Mouse (Mus musculus) spleen, postnatal 10 days (tissue): ENCODE data around the gene Auh.

Experiments
- DNase-seq, 2 experiments: peaks; one replicate each; pipeline ENCODE4 v3.0.0; 2021 to 2022; ENCODE audit warnings: low spot score in 2 of 2

Gene Auh

DNA sequence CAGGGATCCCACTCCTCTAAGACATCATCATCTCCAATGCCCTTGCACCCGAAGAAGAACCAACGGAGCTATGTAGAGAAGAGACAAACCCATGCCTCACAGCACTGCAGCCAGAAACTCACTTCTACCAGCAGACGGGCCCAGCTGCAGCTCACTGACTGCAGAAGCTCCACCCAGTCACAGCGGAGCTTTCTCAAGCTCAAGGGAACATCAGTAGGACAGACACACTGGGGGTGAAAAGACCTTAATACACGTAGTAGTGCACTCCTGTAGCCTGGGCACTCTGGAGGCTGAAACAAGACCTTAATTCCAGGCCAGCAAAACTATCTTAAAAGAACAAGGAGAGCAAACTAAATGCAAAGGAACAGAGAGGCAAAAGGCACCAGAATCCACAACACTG, 5.0 kb downstream of the Auh start:
- DNase-seq: no peak

GRCm38 (mm10) chr13:52921966-52922365, 7.5 kb downstream of the Auh start:
- no peak for DNase-seq

DNA sequence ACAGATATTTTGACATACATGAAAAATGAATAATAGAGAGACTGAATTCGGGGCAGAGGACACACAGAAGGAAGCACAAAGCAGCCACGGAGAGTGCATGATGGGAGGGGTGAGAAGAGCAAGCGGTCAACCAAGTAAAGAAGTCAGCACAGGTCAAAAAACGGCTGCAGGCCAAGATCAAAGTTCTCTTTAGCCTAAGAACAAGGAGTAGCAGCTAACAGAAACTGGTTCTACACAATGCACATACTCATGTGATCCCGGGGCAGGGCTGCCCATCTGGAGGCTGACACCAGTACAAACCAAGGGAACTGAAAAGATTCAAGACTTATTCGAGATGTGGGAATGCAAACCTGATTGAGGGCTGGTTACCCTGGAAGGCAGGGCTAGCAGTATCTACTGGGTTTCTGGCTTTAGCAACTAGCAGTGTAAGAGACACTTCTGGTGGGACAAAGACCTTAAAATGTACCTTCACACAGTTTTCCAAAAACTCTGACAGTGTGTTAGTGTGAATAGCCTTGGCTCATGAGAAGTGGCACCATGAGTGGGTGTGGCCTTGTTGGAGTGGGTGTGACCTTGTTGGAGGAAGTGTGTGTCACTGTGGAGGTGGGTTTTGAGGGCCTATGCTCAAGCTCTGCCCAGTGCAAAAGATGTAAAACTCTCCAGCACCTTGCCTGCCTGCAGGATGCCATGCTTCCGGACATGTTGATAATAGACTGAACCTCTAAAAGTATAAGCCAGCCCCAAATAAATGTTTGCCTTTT, 8.2 kb downstream of the Auh start:
- no peak for DNase-seq

DNA sequence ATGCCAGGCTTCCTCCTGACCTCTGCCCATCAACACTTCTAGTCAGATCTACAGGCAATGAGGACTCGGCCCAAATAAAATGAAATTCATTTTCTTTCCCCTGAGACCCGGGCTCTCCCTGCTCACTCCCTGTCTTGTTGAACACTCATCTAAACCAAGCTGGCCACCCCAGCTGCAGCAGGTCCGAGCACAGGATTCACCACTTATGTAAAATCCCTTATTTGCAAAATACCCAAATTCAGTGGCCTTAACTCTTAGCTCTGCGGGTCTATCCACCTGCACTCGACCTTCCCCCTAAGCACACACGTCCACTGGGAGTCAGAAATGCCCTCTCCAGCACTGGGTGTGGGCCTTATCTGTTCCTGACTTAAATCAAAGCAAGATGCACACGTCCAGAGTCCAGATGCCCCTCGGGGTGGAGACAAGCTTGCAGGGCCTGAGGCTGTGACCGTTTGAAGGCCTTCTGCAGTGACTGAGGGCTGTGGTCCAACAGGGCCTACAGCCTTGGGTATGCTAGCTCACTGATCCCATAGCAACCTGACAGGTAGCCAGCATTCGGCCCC, 9.6 kb downstream of the Auh start:
- no peak for DNase-seq

- no peak for DNase-seq
Observed at GRCm38 (mm10) chr13:52918333-52918732, 11.1 kb downstream of the Auh start.

DNA sequence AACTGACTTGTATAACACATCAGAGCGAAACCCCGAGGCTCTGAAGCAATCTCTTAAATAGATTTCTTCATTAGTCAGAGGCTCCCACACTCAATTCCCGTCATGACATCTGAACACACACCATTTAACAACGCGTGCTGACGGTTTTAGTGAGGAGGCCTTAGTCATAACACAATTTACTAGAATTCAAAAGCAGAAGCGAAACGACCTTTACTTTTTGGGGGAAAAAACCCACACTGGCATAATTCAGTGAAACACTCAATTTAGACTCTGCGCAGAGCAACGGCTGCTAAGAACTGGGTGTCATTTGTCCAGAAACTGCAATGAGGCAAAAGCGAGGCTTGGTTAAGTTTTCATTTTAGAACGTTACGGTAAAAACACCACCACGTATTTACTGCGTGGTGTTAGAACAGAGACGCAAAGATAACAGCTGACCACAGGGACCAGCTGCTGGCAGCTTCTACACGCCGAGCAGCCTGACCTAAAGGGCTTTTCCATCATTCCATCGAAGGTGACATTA, 14.8 kb downstream of the Auh start:
- DNase-seq: no peak

GRCm38 (mm10) chr13:52913926-52914325, 15.6 kb downstream of the Auh start:
- no peak for DNase-seq

DNA sequence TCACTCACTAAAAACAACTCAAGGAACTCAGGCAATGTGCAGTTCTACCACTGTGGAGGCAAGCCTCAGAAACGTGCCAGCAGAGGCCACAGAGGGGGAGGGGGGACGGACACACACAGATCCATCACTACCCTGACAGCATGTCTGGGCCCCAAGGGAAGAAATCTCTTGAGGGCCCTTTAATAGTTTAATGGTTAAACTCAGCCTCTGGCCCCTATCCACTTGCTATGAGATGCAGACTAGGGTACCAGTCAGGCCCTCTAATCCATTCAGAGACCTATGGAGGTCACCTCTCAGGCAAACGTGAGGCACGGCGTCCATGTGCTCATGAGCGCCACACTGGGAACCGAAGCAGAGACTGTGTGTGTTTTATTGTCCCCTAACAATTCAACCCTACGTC, 17.0 kb downstream of the Auh start:
- DNase-seq: no peak

DNA sequence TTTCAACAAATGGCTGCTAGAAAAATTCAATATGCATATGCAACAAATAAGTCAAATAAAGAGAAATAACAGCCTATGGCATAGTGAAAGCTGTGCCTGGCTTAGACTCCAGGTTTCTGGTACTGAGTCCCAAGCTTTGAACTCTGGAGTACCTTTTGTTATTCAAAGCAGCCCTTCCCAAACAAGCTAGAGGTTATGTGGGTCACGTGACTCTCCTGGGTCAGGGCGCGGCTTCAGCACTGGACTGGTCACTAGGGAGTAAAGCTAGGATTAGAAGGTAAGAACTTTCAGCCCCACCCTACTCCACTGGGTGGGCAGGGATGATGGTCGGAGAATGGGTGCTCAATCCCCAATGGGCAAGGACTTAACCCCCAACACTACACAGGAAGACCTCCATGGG, 18.2 kb downstream of the Auh start:
- DNase-seq: no peak

DNA sequence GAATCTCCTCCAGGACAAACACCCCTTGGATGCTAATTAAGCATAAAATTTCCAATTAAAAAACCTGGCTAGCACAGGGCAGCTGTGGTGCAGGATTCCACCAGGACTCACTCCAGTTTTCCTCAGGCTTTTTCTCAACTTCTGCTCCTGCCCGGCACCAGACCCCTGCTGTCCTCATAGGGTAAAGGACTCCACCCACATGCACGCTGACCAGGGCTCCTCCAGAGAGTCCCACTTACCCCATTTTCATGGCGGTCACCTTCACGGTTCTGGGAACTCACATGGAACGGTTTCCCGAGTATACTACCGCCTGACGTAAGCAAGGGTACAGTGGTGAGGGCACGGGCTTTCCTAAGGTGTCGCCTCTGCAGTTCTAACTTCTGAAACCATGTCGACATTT, 23.2 kb downstream of the Auh start:
- no peak for DNase-seq

DNA sequence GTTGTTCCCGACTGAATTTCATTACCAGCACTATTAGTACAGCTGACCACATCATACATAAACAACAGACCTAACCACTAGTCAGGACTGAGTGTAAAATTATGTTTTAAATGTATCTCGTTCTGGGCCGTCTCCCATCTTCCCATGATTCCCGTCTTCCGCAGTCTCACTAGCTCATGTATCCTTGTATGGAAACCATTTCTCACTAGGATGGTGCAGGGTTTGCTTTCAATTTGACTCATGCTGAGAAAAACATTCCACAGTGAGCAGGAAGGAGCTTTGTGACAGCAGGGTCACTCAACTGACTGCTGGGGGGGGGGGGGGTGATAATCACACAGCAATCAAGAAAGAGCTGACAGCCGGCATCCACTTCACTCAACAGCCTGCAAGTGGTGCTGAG, 25.3 kb downstream of the Auh start:
- DNase-seq: no peak

GRCm38 (mm10) chr13:52903767-52904166, 25.7 kb downstream of the Auh start:
- no peak for DNase-seq

DNA sequence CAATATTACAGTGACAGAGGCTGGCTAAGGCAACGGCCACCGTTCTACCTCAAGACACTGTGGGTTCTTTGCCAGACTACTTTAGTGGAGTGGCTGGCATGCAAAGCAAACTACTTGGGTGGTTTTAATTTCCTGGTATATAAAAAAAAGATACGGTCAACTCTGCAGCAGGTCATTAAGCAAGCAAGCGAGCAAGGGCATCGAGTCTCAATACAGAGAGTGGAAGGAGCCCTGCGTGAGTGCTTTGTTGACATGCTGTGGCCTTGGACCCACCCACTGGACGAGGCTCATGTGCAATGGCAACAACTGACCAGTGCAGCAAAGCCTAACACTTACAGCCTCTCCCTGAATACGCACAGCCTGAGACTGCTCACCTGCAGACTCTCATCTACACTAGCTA, 27.0 kb downstream of the Auh start:
- DNase-seq: no peak

DNA sequence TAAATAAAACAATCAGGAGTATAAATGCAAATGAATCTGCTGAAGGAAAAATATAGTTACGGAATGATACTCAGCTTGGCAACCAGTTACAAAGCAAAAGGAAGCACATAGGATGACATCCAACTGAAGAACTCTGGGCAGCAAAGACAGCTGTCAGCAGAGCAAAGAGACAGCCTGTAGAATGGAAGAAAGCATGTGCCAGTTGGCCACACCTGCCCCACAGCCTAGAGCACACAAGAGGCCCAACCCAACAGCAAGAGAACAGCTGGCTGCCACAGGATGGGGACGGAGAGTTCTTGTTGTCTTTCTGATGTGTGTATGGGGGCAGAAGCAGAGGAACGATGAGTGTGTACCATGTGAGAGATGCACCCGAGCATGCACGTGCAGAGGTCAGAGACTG, 29.8 kb downstream of the Auh start:
- no peak for DNase-seq

DNA sequence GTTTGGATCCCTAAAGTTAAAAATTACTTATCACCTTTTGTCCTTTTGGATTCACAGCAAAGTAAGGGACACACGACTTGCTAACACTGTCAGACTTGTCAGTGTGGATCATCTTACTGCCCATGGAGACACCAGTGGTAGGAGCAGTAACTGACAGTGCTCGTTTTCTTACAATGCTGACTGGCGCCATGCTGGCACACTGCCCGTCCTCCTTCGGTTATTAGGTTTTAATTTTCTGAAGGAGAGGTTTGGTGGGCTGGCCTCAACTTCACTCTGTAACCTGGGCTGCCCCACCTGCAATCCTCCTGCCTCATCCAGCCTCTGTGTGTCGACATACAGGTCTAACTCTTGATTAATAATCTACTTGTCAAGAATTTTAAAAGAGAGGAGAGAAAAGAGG, 31.7 kb downstream of the Auh start:
- no peak for DNase-seq

DNA sequence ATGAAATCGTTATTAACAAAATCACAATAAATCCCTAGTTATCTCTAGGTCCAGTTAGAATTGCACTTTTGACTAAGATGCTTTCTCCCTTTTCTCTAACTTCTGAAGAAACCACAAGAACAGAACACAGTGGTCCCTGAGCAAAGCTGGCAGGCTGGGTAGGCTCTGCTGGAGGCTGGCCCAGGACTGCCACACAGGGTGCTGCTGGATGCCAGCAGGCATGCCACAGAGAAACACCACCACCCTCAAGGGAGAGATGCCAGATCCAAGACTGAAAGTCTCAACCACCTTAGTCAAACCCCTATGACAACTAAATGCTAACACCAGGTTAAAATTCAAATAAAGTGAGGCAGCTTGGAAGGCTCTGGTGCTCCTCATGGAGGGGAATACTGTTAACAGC, 36.7 kb downstream of the Auh start:
- no peak for DNase-seq

DNA sequence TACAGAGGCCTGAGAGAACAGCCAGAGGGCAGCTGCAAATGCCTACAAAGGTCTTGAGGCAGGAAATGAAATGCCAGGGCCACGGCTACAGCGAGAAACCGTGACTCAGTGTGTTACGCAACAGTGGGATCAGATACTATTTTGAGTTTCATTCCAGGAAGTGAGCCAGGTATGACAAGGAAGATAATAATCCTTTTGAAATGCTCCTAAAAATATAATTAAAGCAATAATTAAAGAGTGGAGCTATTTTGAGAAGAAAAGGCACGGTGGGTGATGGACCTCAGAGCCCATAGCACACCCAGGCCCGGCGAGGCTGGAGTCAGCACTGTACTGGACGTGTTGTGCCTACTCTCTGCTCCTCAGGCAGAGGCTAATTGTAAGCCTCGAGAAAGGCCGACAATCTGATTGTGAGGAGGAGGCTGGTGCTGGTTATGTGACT, 37.4 kb downstream of the Auh start:
- DNase-seq: no peak

DNA sequence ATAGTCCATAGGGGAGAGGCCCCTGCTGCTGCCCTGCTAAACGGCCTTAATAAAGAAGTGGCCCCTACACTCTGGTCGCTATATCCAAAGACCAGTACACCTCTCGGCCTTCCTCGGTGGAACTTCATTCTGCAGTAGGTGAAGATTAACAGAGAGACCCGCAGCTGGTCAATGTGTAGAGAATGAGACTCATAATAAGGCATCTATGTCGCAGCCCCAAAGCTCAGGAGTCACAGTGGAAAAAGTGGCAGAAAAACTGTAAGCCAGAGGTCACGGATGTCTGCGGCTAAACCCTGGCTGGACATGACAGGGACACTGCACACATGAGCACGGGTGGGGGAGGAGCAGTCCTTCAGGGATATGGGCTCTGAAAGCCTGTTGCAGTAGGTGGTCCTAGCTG, 39.2 kb downstream of the Auh start:
- DNase-seq: no peak

DNA sequence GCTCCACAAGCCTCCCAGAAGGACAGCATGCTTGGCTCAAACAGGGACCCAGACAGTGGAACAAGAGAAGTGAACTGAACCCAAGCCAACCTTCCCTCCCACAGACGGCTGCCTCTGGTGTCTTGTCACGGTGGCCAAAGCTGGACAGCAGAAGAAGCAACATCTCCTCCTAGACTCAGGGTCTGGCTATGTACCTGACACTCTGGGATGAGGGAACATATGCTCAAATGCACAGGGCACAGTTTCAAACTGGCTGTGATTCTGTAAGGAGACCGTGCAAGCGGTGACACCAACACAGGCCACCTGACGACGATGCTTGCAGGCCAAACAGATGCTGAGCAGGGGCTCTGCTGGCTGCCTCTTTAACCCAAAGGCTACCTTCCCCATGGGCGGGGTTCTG, 42.7 kb downstream of the Auh start:
- no peak for DNase-seq

DNA sequence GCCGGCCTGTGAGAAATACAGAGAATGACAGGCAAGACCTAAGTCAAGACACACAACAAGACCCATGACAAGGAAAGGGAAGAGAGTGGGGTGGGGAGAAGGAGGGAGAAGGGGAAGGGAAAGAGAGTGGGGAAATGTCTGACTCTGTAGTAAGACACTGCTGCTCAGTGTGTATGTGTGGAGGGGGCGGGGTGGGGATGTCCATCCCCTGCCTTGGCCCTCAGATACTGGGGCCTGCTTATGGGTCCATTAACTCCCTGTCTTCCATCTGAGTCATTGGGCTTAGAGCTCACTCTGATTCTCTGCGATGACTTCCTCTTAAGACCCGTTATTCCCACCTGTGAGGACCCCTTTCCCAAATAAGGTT, 45.5 kb downstream of the Auh start:
- DNase-seq: no peak

- no peak for DNase-seq
Observed at GRCm38 (mm10) chr13:52883084-52883959, 46.2 kb downstream of the Auh start.

- DNase-seq: no peak
Observed at GRCm38 (mm10) chr13:52880386-52880785, 49.1 kb downstream of the Auh start.

DNA sequence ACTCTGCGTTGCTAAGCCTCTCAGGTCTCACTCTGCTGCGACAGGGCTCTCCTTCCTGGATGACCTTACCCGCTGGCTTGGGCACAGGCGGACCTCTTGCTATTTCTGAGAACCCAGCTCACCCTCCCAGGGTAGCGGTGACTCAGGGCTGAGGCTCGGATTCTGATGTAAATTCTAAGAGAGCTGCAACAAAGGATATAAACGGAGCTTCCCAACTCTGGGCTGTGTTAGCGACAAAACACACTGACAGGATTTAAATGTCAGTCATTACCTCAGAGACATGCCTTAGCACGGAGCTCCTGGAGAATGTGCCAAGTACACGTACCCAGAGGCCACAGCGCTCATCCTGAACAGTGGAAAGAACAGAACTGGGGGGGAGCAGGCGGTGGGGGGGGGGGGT, 49.6 kb downstream of the Auh start:
- no peak for DNase-seq
